Mouse (Mus musculus) midbrain, embryonic 13.5 days (tissue): ENCODE results near the gene Ndufv1. TPM values are rescaled to one million over a fixed set of nuclear protein-coding genes. Genes with fewer than 3 reads are reported as not detected.

ENCODE experiments used
- ATAC-seq: fragments of 200-750 bp; cut with Nextera tagmentation; 2 replicates; pipeline ENCODE4 v1.8.0; 2017; ENCODE audit warnings: mild to moderate bottlenecking, moderate TSS enrichment, moderate library complexity
- H3K27ac ChIP-seq: fragments of 300-500 bp; sonication (generic); 2 replicates; pipeline ENCODE4 v1.5.1; 2015; ENCODE audit warnings: inconsistent platforms, mild to moderate bottlenecking, moderate library complexity
- H3K27me3 ChIP-seq: fragments of 300-500 bp; sonication (generic); 2 replicates; pipeline ENCODE4 v1.6.1; 2015; ENCODE audit warnings: mild to moderate bottlenecking, inconsistent platforms
- H3K36me3 ChIP-seq: fragments of 300-500 bp; sonication (generic); 2 replicates; pipeline ENCODE4 v1.6.1; 2015; ENCODE audit warnings: mild to moderate bottlenecking, inconsistent platforms
- H3K4me1 ChIP-seq: fragments of 300-500 bp; sonication (generic); replicated peaks from 2 replicates; pipeline ENCODE4 v1.6.1; 2015; ENCODE audit warnings: inconsistent platforms
- H3K4me2 ChIP-seq: fragments of 300-500 bp; sonication (generic); replicated peaks from 2 replicates; pipeline ENCODE4 v1.6.1; 2015; ENCODE audit warnings: moderate library complexity, mild to moderate bottlenecking, inconsistent platforms
- H3K4me3 ChIP-seq: fragments of 300-500 bp; sonication (generic); replicated peaks from 2 replicates; pipeline ENCODE4 v1.5.1; 2015; ENCODE audit warnings: mild to moderate bottlenecking, inconsistent platforms
- H3K9ac ChIP-seq: fragments of 300-500 bp; sonication (generic); replicated peaks from 2 replicates; pipeline ENCODE4 v1.6.1; 2015; ENCODE audit warnings: mild to moderate bottlenecking, inconsistent platforms
- H3K9me3 ChIP-seq: fragments of 300-500 bp; sonication (generic); 2 replicates; pipeline ENCODE4 v1.6.1; 2016; ENCODE audit warnings: mild to moderate bottlenecking, inconsistent platforms
- WGBS: fragments of 180-500 bp; shearing (Covaris S2); methylation state at CpG from one replicate; pipeline ENCODE4 v1.1.7; 2015; 5-methylcytosine and 5-hydroxymethylcytosine counted together
- polyA plus RNA-seq: library from polyadenylated mRNA; unstranded; fragments of >200 nt; fragmentation: Nextera tagmentation; extraction: Ambion mirVana; gene quantifications from 2 replicates; pipeline ENCODE4 v1.2.1, GENCODE M21; 2015

The Ndufv1 gene
- polyA plus RNA-seq, 1 experiment from 2014 or later = 203 TPM

DNA sequence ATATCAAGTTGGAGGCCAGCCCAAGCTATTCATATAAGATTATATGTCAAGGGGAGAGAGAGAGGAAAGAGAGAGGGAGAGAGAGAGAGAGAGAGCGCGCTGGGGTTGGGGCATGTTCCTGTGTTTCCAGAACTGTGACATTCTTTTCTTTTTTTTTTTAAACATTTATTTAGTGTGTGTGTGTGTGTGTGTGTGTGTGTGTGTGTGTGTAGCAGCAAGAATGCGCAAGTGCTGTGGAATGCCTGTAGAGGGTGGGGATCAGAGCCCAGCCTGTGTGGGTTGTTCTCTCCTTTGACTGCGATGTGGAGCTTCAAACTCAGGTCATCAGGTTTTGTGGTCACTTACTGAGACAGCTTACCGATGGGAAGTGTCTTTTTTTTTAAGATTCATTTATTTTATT is 52.4 kb downstream of the Ndufv1 start:
- Histone ChIP-seq H3K9ac (no peak overlapping the region), H3K4me1 (no peaks in the 10 kb centered on the region), H3K36me3 (no peaks in the 10 kb centered on the region), H3K9me3 (no peaks in the 10 kb centered on the region), H3K27me3 (0 out of 2 replicates have a peak, but pooled peaks cover 3% of the 10 kb centered on the region), H3K27ac (no peak overlapping the region), H3K4me2 (no peak overlapping the region), H3K4me3 (no peak overlapping the region)
- ATAC-seq = no peak
- 88% methylated on average over 5 of the region's 5 CpGs for WGBS

DNA sequence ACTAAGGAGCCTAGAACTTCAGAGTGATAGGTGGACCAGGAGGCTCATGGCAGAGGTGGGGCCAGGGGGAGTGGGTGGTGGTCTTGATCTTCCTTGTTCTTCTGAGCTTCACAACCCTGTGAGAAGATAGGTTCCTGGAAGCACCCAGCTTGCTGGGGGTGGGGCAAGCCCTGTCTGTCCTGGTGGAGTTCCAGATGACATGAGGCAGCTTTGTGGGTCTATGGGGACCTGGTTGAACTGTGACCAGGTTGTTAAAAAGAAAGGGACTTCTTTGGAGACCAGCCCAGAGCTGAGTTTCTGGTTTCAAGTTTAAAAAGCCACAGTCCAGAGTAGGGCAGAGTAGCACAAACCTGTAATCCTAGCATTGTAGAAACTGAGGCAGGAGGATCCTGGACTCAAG is 53.6 kb downstream of the Ndufv1 start:
- ATAC-seq = no peak
- H3K36me3 ChIP-seq = no peaks in the 10 kb centered on the region
- no peak overlapping the region for H3K27ac ChIP-seq
- H3K27me3 ChIP-seq = 0 out of 2 replicates have a peak, but pooled peaks cover 3% of the 10 kb centered on the region
- H3K9ac ChIP-seq = no peak overlapping the region
- H3K9me3 ChIP-seq = no peaks in the 10 kb centered on the region
- H3K4me1 ChIP-seq = no peaks in the 10 kb centered on the region
- H3K4me2 ChIP-seq = no peak overlapping the region
- no peak overlapping the region for H3K4me3 ChIP-seq

DNA sequence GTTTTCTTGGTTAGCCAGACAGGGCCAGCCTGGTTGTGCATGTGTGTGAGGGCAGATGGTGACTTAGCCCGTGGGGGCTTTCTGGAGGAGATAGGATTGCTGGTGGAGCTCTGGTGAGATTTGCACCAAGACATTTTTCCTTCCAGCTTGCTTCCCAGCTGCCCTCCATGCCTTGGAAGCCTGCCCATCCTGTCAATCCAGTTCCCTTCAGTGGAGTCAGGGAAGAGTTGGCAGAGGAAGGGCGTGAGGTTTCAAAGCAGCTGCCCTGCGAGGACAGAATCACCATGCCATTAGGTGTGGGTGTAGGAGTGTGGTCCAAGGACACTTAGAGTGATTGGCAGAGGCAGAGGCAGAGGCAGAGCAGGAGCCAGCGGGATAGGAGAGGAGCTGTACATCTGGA is 54.1 kb downstream of the Ndufv1 start, which contains the start of gene Aldh3b3:
Aldh3b3 (plus strand) TSS at position 176 of the 400 bp plus-strand sequence.
- H3K9ac ChIP-seq = no peak within 1 kb of the TSS
- no peak within 1 kb of the TSS for H3K27ac ChIP-seq
- H3K4me1 ChIP-seq = no peaks in the 10 kb centered on the region
- 0 out of 2 replicates have a peak, but pooled peaks cover 3% of the 10 kb centered on the region for H3K27me3 ChIP-seq
- 79% methylated on average over 4 of the region's 4 CpGs for WGBS
- no peaks in the 10 kb centered on the region for H3K36me3 ChIP-seq
- ATAC-seq = no peak
- H3K4me3 ChIP-seq = no peak within 1 kb of the TSS
- no peak within 1 kb of the TSS for H3K4me2 ChIP-seq
- H3K9me3 ChIP-seq = no peaks in the 10 kb centered on the region

Other genes starting within 250 kb of the Ndufv1 start
- 56.7 and 61.6 TPM in 2 replicates for gene Kmt5b, start 245.4 kb downstream of the Ndufv1 start, polyA plus RNA-seq
- gene Chka, start 161.0 kb downstream of the Ndufv1 start, polyA plus RNA-seq = 49.5 and 58.0 TPM in 2 replicates
- 7.4 and 10.9 TPM in 2 replicates for gene Tcirg1, start 105.7 kb downstream of the Ndufv1 start, polyA plus RNA-seq
- 232 TPM in 2 replicates for gene Ndufs8, start 100.0 kb downstream of the Ndufv1 start, polyA plus RNA-seq
- 0.80 and 1.1 TPM in 2 replicates for gene Aldh3b1, start 83.0 kb downstream of the Ndufv1 start, polyA plus RNA-seq
- gene Unc93b1, start 77.6 kb downstream of the Ndufv1 start, polyA plus RNA-seq = 5.6 and 8.1 TPM in 2 replicates
- not detected in 2 replicates for gene Aldh3b3, start 54.2 kb downstream of the Ndufv1 start, polyA plus RNA-seq
- gene Aldh3b2, start 40.5 kb downstream of the Ndufv1 start, polyA plus RNA-seq = 0.09 and 0.18 TPM in 2 replicates
- 1.2 and 1.5 TPM in 2 replicates for gene Acy3, start 26.2 kb downstream of the Ndufv1 start, polyA plus RNA-seq
- not detected in 2 replicates for gene Tbx10, start 20.1 kb downstream of the Ndufv1 start, polyA plus RNA-seq
- 25.2 and 26.4 TPM in 2 replicates for gene Nudt8, start 12.2 kb downstream of the Ndufv1 start, polyA plus RNA-seq
- gene Gm49405, start 12.2 kb downstream of the Ndufv1 start, polyA plus RNA-seq = 4.9 and 5.5 TPM in 2 replicates
- gene Doc2g, start 9.5 kb downstream of the Ndufv1 start, polyA plus RNA-seq = 5.1 and 7.8 TPM in 2 replicates
- 372 and 375 TPM in 2 replicates for gene Gstp1, start 25.2 kb upstream of the Ndufv1 start, polyA plus RNA-seq
- 1.3 and 3.9 TPM in 2 replicates for gene Gstp2, start 33.2 kb upstream of the Ndufv1 start, polyA plus RNA-seq
- not detected in 2 replicates for gene Gstp3, start 46.8 kb upstream of the Ndufv1 start, polyA plus RNA-seq
- not detected in 2 replicates for gene Cabp2, start 68.8 kb upstream of the Ndufv1 start, polyA plus RNA-seq
- 78.7 and 82.1 TPM in 2 replicates for gene Cdk2ap2, start 84.4 kb upstream of the Ndufv1 start, polyA plus RNA-seq
- gene Pitpnm1, start 87.2 kb upstream of the Ndufv1 start, polyA plus RNA-seq = 45.0 and 45.9 TPM in 2 replicates
- 79.8 and 80.9 TPM in 2 replicates for gene Aip, start 113.1 kb upstream of the Ndufv1 start, polyA plus RNA-seq
- gene Gpr152, start 127.0 kb upstream of the Ndufv1 start, polyA plus RNA-seq = 0.05 and 0.08 TPM in 2 replicates
- 0.19 and 0.34 TPM in 2 replicates for gene Cabp4, start 131.2 kb upstream of the Ndufv1 start, polyA plus RNA-seq
- gene Coro1b, start 135.8 kb upstream of the Ndufv1 start, polyA plus RNA-seq = 121 and 127 TPM in 2 replicates
- 0.24 and 0.50 TPM in 2 replicates for gene Ptprcap, start 140.8 kb upstream of the Ndufv1 start, polyA plus RNA-seq
- 60.5 and 62.9 TPM in 2 replicates for gene Rps6kb2, start 150.5 kb upstream of the Ndufv1 start, polyA plus RNA-seq
- 4.2 and 4.8 TPM in 2 replicates for gene Carns1, start 162.7 kb upstream of the Ndufv1 start, polyA plus RNA-seq
- 0.78 and 0.93 TPM in 2 replicates for gene Tbc1d10c, start 178.5 kb upstream of the Ndufv1 start, polyA plus RNA-seq
- 636 and 651 TPM in 2 replicates for gene Ppp1ca, start 179.3 kb upstream of the Ndufv1 start, polyA plus RNA-seq
- 24.9 and 26.3 TPM in 2 replicates for gene Rad9a, start 188.9 kb upstream of the Ndufv1 start, polyA plus RNA-seq
- 0.64 and 0.70 TPM in 2 replicates for gene Clcf1, start 201.4 kb upstream of the Ndufv1 start, polyA plus RNA-seq
- not detected in 2 replicates for gene AC109138.7, start 201.6 kb upstream of the Ndufv1 start, polyA plus RNA-seq
- 14.5 and 15.3 TPM in 2 replicates for gene Pold4, start 219.1 kb upstream of the Ndufv1 start, polyA plus RNA-seq